17 mouse cellular contexts compared by ENCODE assay signal in genomic region chr5:66723037-66723436, GRCm38 (mm10). TPM values are rescaled to one million over a fixed set of nuclear protein-coding genes. Genes with fewer than 3 reads are reported as not detected.
DNase-seq lines count a peak whose midpoint lies in the region; ATAC-seq lines count a peak whose summit lies in the region.
"Had no signal": no experiment of that assay in that cellular context is flagged by ENCODE, and none has a peak within 500 bp of the region (broad histone marks: within the 10 kb centered on the region; RNA-seq: fewer than 3 reads in every experiment).

No protein-coding gene starts in this region.

- H3K4me2 ChIP-seq in heart, embryonic 16.5 days (ENCODE audit: low read depth, low read length) = no peak overlapping the region
- H3K4me2 ChIP-seq in lung, embryonic 15.5 days = peak overlapping the region; percentile 3; the same call in 1 of the 2 replicates
- no peak overlapping the region for H3K4me2 ChIP-seq in embryonic facial prominence, embryonic 15.5 days (replicated peaks)
- H3K4me2 ChIP-seq in midbrain, embryonic 16.5 days (ENCODE audit: low read length) = no peak overlapping the region

- no peaks in the 10 kb centered on the region for H3K9me3 ChIP-seq in heart, embryonic 16.5 days (replicated peaks; ENCODE audit: control insufficient read depth, low read length)
- H3K9me3 ChIP-seq in lung, embryonic 15.5 days = no peaks in the 10 kb centered on the region
- no peaks in the 10 kb centered on the region for H3K9me3 ChIP-seq in embryonic facial prominence, embryonic 15.5 days (replicated peaks)
- no peaks in the 10 kb centered on the region for H3K9me3 ChIP-seq in midbrain, embryonic 16.5 days (replicated peaks; ENCODE audit: control insufficient read depth, low read length, poor library complexity, severe bottlenecking)

- no peaks in the 10 kb centered on the region; the same call in 1 of the 2 replicates for H3K4me1 ChIP-seq in heart, embryonic 16.5 days (ENCODE audit: control insufficient read depth, insufficient read depth, low read length)
- H3K4me1 ChIP-seq in lung, embryonic 15.5 days = peaks cover 23% of the 10 kb centered on the region
- H3K4me1 ChIP-seq in embryonic facial prominence, embryonic 15.5 days = peaks cover 13% of the 10 kb centered on the region
- H3K4me1 ChIP-seq in midbrain, embryonic 16.5 days (ENCODE audit: control insufficient read depth, insufficient read depth, low read length) = peaks cover 13% of the 10 kb centered on the region

- peak overlapping the region; percentile 64 for H3K27ac ChIP-seq in heart, embryonic 16.5 days (ENCODE audit: low read length)
- peak overlapping the region; percentile 58 for H3K27ac ChIP-seq in lung, embryonic 15.5 days
- H3K27ac ChIP-seq in embryonic facial prominence, embryonic 15.5 days (replicated peaks) = no peak overlapping the region
- H3K27ac ChIP-seq in midbrain, embryonic 16.5 days (ENCODE audit: low read length) = peak overlapping the region; percentile 12; the same call in 1 of the 2 replicates

- no peak for DNase-seq in heart, adult 11 months
- DNase-seq in lung, postnatal 36 days = no peak
- DNase-seq in frontal cortex, postnatal 36 days (ENCODE audit: low spot score in 2 of 2) = no peak
- no peak for DNase-seq in gastrocnemius, postnatal 4 days (ENCODE audit: low spot score in 2 of 2)
- DNase-seq: adrenal gland, adult 8-10 months; cerebellum, postnatal 25 days; gastrocnemius, postnatal 10 days; layer of hippocampus, adult 9-11 months; lung, adult 18-20 months; thymus, adult 2 months had no signal

- no peak overlapping the region for H3K4me3 ChIP-seq in heart, embryonic 16.5 days (ENCODE audit: low read length)
- H3K4me3 ChIP-seq in lung, embryonic 15.5 days = no peak overlapping the region
- H3K4me3 ChIP-seq in embryonic facial prominence, embryonic 15.5 days (replicated peaks) = no peak overlapping the region
- H3K4me3 ChIP-seq in midbrain, embryonic 16.5 days (ENCODE audit: low read depth, low read length) = no peak overlapping the region
- H3K4me3 ChIP-seq: erythroblast, embryonic 14.5 days; myocyte had no signal

- 43% methylated on average over 4 of the region's 4 CpGs for WGBS in heart, embryonic 16.5 days
- WGBS in lung, embryonic 15.5 days = 24% methylated on average over 4 of the region's 4 CpGs
- WGBS in embryonic facial prominence, embryonic 15.5 days = 39% methylated on average over 4 of the region's 4 CpGs
- WGBS in midbrain, embryonic 16.5 days = 26% methylated on average over 4 of the region's 4 CpGs

- no peak overlapping the region for H3K9ac ChIP-seq in heart, embryonic 16.5 days (ENCODE audit: low read length)
- no peak overlapping the region for H3K9ac ChIP-seq in lung, embryonic 15.5 days
- H3K9ac ChIP-seq in embryonic facial prominence, embryonic 15.5 days = no peak overlapping the region
- no peak overlapping the region for H3K9ac ChIP-seq in midbrain, embryonic 16.5 days (ENCODE audit: low read depth, low read length)

- H3K36me3 ChIP-seq in heart, embryonic 16.5 days (ENCODE audit: control insufficient read depth, insufficient read depth) = no peaks in the 10 kb centered on the region
- H3K36me3 ChIP-seq in lung, embryonic 15.5 days = no peaks in the 10 kb centered on the region
- H3K36me3 ChIP-seq in embryonic facial prominence, embryonic 15.5 days = no peaks in the 10 kb centered on the region
- H3K36me3 ChIP-seq in midbrain, embryonic 16.5 days (ENCODE audit: control insufficient read depth, insufficient read depth, low read length) = no peaks in the 10 kb centered on the region

- H3K27me3 ChIP-seq in heart, embryonic 16.5 days (ENCODE audit: control insufficient read depth, insufficient read depth, low read length) = peaks cover 43% of the 10 kb centered on the region
- H3K27me3 ChIP-seq in lung, embryonic 15.5 days = no peaks in the 10 kb centered on the region
- H3K27me3 ChIP-seq in embryonic facial prominence, embryonic 15.5 days = no peaks in the 10 kb centered on the region
- no peaks in the 10 kb centered on the region for H3K27me3 ChIP-seq in midbrain, embryonic 16.5 days (ENCODE audit: control insufficient read depth, insufficient read depth, low read depth, low read length)
- H3K27me3 ChIP-seq: Patski had no signal

- peak; percentile 49 for ATAC-seq in heart, embryonic 16.5 days (replicated peaks; ENCODE audit: extremely low read depth, insufficient read depth, low FRiP score)
- peak; percentile 67; the same call in 1 of the 2 replicates for ATAC-seq in lung, embryonic 15.5 days (ENCODE audit: borderline replicate concordance, extremely low read depth, low FRiP score, low TSS enrichment)
- 0 out of 2 replicates have a peak, but pooled peaks have one; percentile 37 for ATAC-seq in embryonic facial prominence, embryonic 15.5 days (ENCODE audit: insufficient number of reproducible peaks, low FRiP score, low TSS enrichment, low read depth)
- no peak for ATAC-seq in midbrain, embryonic 16.5 days
- ATAC-seq: Patski had no signal

RNA-seq across cellular contexts. Expression of gene Limch1, which starts 22.6 kb away (rescaled TPM):
- 22.2 and 31.3 TPM in 2 replicates for polyA plus RNA-seq in heart, embryonic 16.5 days (2015; fragmentation: Nextera tagmentation; extraction: Ambion mirVana)
- polyA plus RNA-seq in lung, embryonic 15.5 days (2015; fragmentation: Nextera tagmentation; extraction: Ambion mirVana) = 74.0 and 77.2 TPM in 2 replicates
- polyA plus RNA-seq in embryonic facial prominence, embryonic 15.5 days (2015; fragmentation: Nextera tagmentation; extraction: Ambion mirVana) = 85.9 and 98.1 TPM in 2 replicates
- 40.4 and 48.8 TPM in 2 replicates for polyA plus RNA-seq in midbrain, embryonic 16.5 days (2015; fragmentation: Nextera tagmentation; extraction: Ambion mirVana)
- 100 to 1,000 TPM; 232 to 234 TPM for total RNA-seq in gastrocnemius, postnatal 4 days (2021)
- polyA plus RNA-seq: erythroblast, embryonic 14.5 days had no signal

RNA-seq across cellular contexts. Expression of gene Uchl1, which starts 47.1 kb away (rescaled TPM):
- 76.8 and 84.3 TPM in 2 replicates for polyA plus RNA-seq in heart, embryonic 16.5 days (2015; fragmentation: Nextera tagmentation; extraction: Ambion mirVana)
- polyA plus RNA-seq in lung, embryonic 15.5 days (2015; fragmentation: Nextera tagmentation; extraction: Ambion mirVana) = 71.5 and 81.2 TPM in 2 replicates
- 49.6 and 64.0 TPM in 2 replicates for polyA plus RNA-seq in embryonic facial prominence, embryonic 15.5 days (2015; fragmentation: Nextera tagmentation; extraction: Ambion mirVana)
- 2,002 and 2,007 TPM in 2 replicates for polyA plus RNA-seq in midbrain, embryonic 16.5 days (2015; fragmentation: Nextera tagmentation; extraction: Ambion mirVana)
- total RNA-seq in gastrocnemius, postnatal 4 days (2021) = 10 to 100 TPM; 30.9 to 33.2 TPM
- polyA plus RNA-seq: erythroblast, embryonic 14.5 days had no signal

Comparison
In these comparisons a context has a peak if more than half of its experiments do, and no peak if none do; other contexts are left out.
1. RNA of gene Uchl1, which starts 47.1 kb away (polyA plus RNA-seq): 2,002 to 2,007 TPM in midbrain, embryonic 16.5 days; 71.5 to 81.2 TPM in lung, embryonic 15.5 days, 76.8 to 84.3 TPM in heart, embryonic 16.5 days and 49.6 to 64.0 TPM in embryonic facial prominence, embryonic 15.5 days; every median in the first group is over 10 times any median in the second.